Mouse (Mus musculus) CH12.LX (cell line): ENCODE measurements around the gene Smim23. TPM values are rescaled to one million over a fixed set of nuclear protein-coding genes. Genes with fewer than 3 reads are reported as not detected.

Source experiments
- DNase-seq: peaks from one replicate; pipeline ENCODE4 v3.0.0-alpha.2; 2013; ENCODE audit errors: extremely low read depth
- H3K27ac ChIP-seq: 2 replicates; pipeline ENCODE4 v1.5.1; 2012; ENCODE audit warnings: low read depth, mild to moderate bottlenecking, control low read depth, moderate library complexity; ENCODE audit not compliant: insufficient read depth
- H3K27me3 ChIP-seq: replicated peaks from 2 replicates; pipeline ENCODE3; 2012; ENCODE audit warnings: inconsistent platforms
- H3K36me3 ChIP-seq, 2 experiments: replicated peaks in 1 of 2; 2 replicates each; pipeline versions ENCODE3 to v1.6.1; 2012; ENCODE audit warnings: inconsistent platforms in 1 of 2, low read length in 1 of 2, mild to moderate bottlenecking in 1 of 2, mixed read lengths in 1 of 2, moderate library complexity in 1 of 2; ENCODE audit not compliant: control insufficient read depth in 1 of 2, insufficient read depth in 1 of 2
- H3K4me1 ChIP-seq, 2 experiments: 2 replicates each; pipeline ENCODE4 v1.6.1; 2012; ENCODE audit warnings: inconsistent platforms in 1 of 2, moderate library complexity in 1 of 2; ENCODE audit not compliant: insufficient read depth in 2 of 2, control insufficient read depth in 1 of 2
- H3K4me2 ChIP-seq: 2 replicates; pipeline ENCODE4 v1.6.1; 2012; ENCODE audit warnings: low read depth, mild to moderate bottlenecking, control low read depth; ENCODE audit not compliant: poor library complexity, insufficient read depth, severe bottlenecking
- H3K4me3 ChIP-seq, 3 experiments: fragments of 150-350 bp in 1 of 3; sonication (generic) in 1 of 3; replicated peaks in 1 of 3; 2 replicates each; pipeline versions ENCODE3 to v1.5.1; 2011 to 2012; ENCODE audit warnings: low read depth in 2 of 3, low read length in 2 of 3, mild to moderate bottlenecking in 2 of 3, moderate library complexity in 2 of 3, control low read depth in 1 of 3, improper control_type of control experiment in 1 of 3, inconsistent platforms in 1 of 3, mixed read lengths in 1 of 3; ENCODE audit not compliant: poor library complexity in 1 of 3
- H3K79me2 ChIP-seq: replicated peaks from 2 replicates; pipeline ENCODE4 v1.6.1; 2012; ENCODE audit warnings: mild to moderate bottlenecking, moderate library complexity; ENCODE audit not compliant: control insufficient read depth, poor library complexity, insufficient read depth, severe bottlenecking; ENCODE audit errors: extremely low read depth
- H3K9ac ChIP-seq: 2 replicates; pipeline ENCODE4 v1.6.1; 2012; ENCODE audit warnings: low read depth, mild to moderate bottlenecking, control low read depth, moderate library complexity; ENCODE audit not compliant: insufficient read depth
- H3K9me3 ChIP-seq: replicated peaks from 2 replicates; pipeline ENCODE3; 2012; ENCODE audit warnings: low read length, inconsistent platforms, mixed read lengths
- CHD2 ChIP-seq: IDR thresholded peaks from 2 replicates; pipeline ENCODE4 v1.6.1; 2011; ENCODE audit warnings: low read length, improper control_type of control experiment
- CTCF ChIP-seq, 2 experiments: IDR thresholded peaks in 1 of 2; conservative IDR thresholded peaks in 1 of 2; 2 replicates each; pipeline ENCODE4 v1.5.1; 2011 to 2012; ENCODE audit warnings: low read depth in 2 of 2, low read length in 2 of 2, improper control_type of control experiment in 1 of 2, inconsistent platforms in 1 of 2, mild to moderate bottlenecking in 1 of 2, moderate library complexity in 1 of 2
- E2F4 ChIP-seq: IDR thresholded peaks from 2 replicates; pipeline ENCODE4 v1.6.1; 2011; ENCODE audit warnings: low read depth, low read length, improper control_type of control experiment; ENCODE audit not compliant: insufficient replicate concordance
- EP300 ChIP-seq: IDR thresholded peaks from 2 replicates; pipeline ENCODE4 v1.6.1; 2011; ENCODE audit warnings: low read length, improper control_type of control experiment
- ETS1 ChIP-seq: conservative IDR thresholded peaks from 2 replicates; pipeline ENCODE4 v1.6.1; 2012; ENCODE audit warnings: low read depth, mild to moderate bottlenecking, inconsistent platforms, low read length, improper control_type of control experiment, moderate library complexity
- GABPA ChIP-seq: IDR thresholded peaks from 2 replicates; pipeline ENCODE4 v1.6.1; 2012; ENCODE audit warnings: low read depth, low read length, improper control_type of control experiment, inconsistent platforms; ENCODE audit not compliant: insufficient replicate concordance
- JUN ChIP-seq: IDR thresholded peaks from 2 replicates; pipeline ENCODE4 v1.6.1; 2011; ENCODE audit warnings: low read depth, mild to moderate bottlenecking, low read length, improper control_type of control experiment, moderate library complexity; ENCODE audit not compliant: insufficient read depth
- JUND ChIP-seq: conservative IDR thresholded peaks from 2 replicates; pipeline ENCODE4 v1.6.1; 2011; ENCODE audit warnings: low read depth, low read length, improper control_type of control experiment
- MAFK ChIP-seq: IDR thresholded peaks from 2 replicates; pipeline ENCODE4 v1.6.1; 2011; ENCODE audit warnings: low read length, improper control_type of control experiment; ENCODE audit not compliant: insufficient replicate concordance
- MAZ ChIP-seq: IDR thresholded peaks from 2 replicates; pipeline ENCODE4 v1.6.1; 2012; ENCODE audit warnings: low read depth, mild to moderate bottlenecking, inconsistent platforms, low read length, improper control_type of control experiment, moderate library complexity
- MEF2A ChIP-seq: IDR thresholded peaks from 2 replicates; pipeline ENCODE4 v1.6.1; 2014; ENCODE audit warnings: low read depth, mild to moderate bottlenecking, inconsistent platforms, low read length, improper control_type of control experiment, borderline replicate concordance
- MXI1 ChIP-seq: IDR thresholded peaks from 2 replicates; pipeline ENCODE4 v1.6.1; 2011; ENCODE audit warnings: mild to moderate bottlenecking, low read depth, low read length, improper control_type of control experiment
- NELFE ChIP-seq: IDR thresholded peaks from 2 replicates; pipeline ENCODE4 v1.6.1; 2011; ENCODE audit warnings: low read depth, low read length, improper control_type of control experiment
- PAX5 ChIP-seq: IDR thresholded peaks from 2 replicates; pipeline ENCODE4 v1.6.1; 2012; ENCODE audit warnings: low read length, inconsistent platforms, mixed read lengths
- POLR2A ChIP-seq: IDR thresholded peaks from 2 replicates; pipeline ENCODE4 v1.6.1; 2011; ENCODE audit warnings: low read depth, mild to moderate bottlenecking, improper control_type of control experiment, low read length
- SIN3A ChIP-seq: IDR thresholded peaks from 2 replicates; pipeline ENCODE4 v1.6.1; 2012; ENCODE audit warnings: low read length, improper control_type of control experiment, inconsistent platforms
- SMC3 ChIP-seq: IDR thresholded peaks from 2 replicates; pipeline ENCODE4 v1.6.1; 2011; ENCODE audit warnings: low read depth, low read length, improper control_type of control experiment
- TBP ChIP-seq: conservative IDR thresholded peaks from 2 replicates; pipeline ENCODE4 v1.6.1; 2011; ENCODE audit warnings: low read depth, low read length, improper control_type of control experiment
- TCF12 ChIP-seq: IDR thresholded peaks from 2 replicates; pipeline ENCODE4 v1.6.1; 2014; ENCODE audit warnings: low read depth, mild to moderate bottlenecking, inconsistent platforms, low read length, improper control_type of control experiment
- UBTF ChIP-seq: IDR thresholded peaks from 2 replicates; pipeline ENCODE4 v1.6.1; 2012; ENCODE audit warnings: low read depth, mild to moderate bottlenecking, inconsistent platforms, low read length, improper control_type of control experiment, moderate library complexity
- USF1 ChIP-seq: IDR thresholded peaks from 2 replicates; pipeline ENCODE4 v1.6.1; 2014; ENCODE audit warnings: low read depth, mild to moderate bottlenecking, inconsistent platforms, low read length, improper control_type of control experiment
- USF2 ChIP-seq: conservative IDR thresholded peaks from 2 replicates; pipeline ENCODE4 v1.6.1; 2011; ENCODE audit warnings: low read depth, low read length, improper control_type of control experiment
- ZC3H11A ChIP-seq: IDR thresholded peaks from 2 replicates; pipeline ENCODE4 v1.6.1; 2012; ENCODE audit warnings: low read depth, mild to moderate bottlenecking, inconsistent platforms, low read length, improper control_type of control experiment
- ZKSCAN1 ChIP-seq: IDR thresholded peaks from 2 replicates; pipeline ENCODE4 v1.6.1; 2012; ENCODE audit warnings: low read depth, inconsistent platforms, low read length, improper control_type of control experiment, borderline replicate concordance
- ZMIZ1 ChIP-seq: IDR thresholded peaks from 2 replicates; pipeline ENCODE4 v1.6.1; 2012; ENCODE audit warnings: low read depth, mild to moderate bottlenecking, inconsistent platforms, low read length, improper control_type of control experiment
- ZNF384 ChIP-seq: IDR thresholded peaks from 2 replicates; pipeline ENCODE4 v1.6.1; 2012; ENCODE audit warnings: low read depth, low read length, improper control_type of control experiment, inconsistent platforms
- dilution Hi-C: fragments of 300-500 bp; cut with MboI; formaldehyde crosslinking; loops from 2 replicates; pipeline ENCODE4 v1.14.3; 2020; ENCODE audit warnings: low sequenced_read_pairs; ENCODE audit not compliant: extremely low pct_unique_long_range_greater_than_20kb, extremely low pct_ligation_motif_present
- in situ Hi-C: fragments of 300-500 bp; cut with MboI; formaldehyde crosslinking; loops from 3 replicates; pipeline ENCODE4 v1.14.3; 2019; ENCODE audit warnings: low sequenced_read_pairs, low pct_ligation_motif_present, low pct_unique_long_range_greater_than_20kb, mixed read lengths
- polyA plus RNA-seq: library from polyadenylated mRNA; unstranded; fragments of >175 nt; gene quantifications from 2 replicates; pipeline ENCODE4 v1.2.1, GENCODE M21; 2012; ENCODE audit warnings: low read depth; ENCODE audit not compliant: insufficient read length
- total RNA-seq, 2 experiments: library from RNA; depleted of rRNA; stranded (reverse); fragments of 300-350 nt in 1 of 2; fragments of >200 nt in 1 of 2; gene quantifications; 2 replicates each; pipeline ENCODE4 v1.2.3; 2012 to 2014

The Smim23 gene
- total and polyA plus RNA-seq, 3 experiments = not detected

DNA sequence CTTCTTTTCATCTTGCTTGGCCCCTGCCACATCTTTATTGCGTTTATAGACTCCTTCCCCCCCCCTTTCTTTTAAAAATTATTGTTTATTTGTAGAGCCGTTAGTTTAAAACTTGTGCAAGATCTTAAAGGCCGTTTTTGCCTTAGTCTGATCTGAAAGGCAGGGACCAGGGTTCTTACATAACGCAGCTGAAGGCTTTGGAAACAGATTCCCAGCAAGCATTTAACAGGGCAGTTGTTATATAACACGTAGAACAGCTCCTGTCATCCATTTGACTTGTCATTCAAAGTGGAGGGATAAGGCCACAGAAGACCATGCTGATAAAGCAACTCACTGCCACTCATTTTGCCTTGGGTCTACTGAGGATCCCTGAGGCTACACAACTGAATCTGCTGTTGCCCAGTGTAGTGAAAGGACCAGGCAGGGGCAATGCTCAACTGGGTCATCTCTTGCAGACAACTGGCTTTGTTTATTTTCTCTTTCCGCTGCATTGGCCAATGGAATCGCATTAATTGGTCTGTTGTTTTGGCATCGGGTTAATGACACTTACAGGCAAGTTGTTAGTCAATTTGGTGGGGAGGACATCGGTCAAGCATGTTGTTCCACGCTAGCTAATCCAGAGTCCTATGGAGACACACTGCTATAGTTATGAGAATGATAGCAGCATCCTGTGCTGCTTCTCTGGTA, 29.5 kb downstream of the Smim23 start:
- H3K79me2 ChIP-seq = no peaks in the 10 kb centered on the region
- TF ChIP-seq PAX5 (no peak), E2F4 (no peak), CHD2 (no peak), NELFE (no peak), ZKSCAN1 (no peak), MEF2A (no peak), MAFK (no peak), ZC3H11A (no peak), TBP (no peak), SMC3 (no peak), USF2 (no peak), UBTF (no peak), CTCF (conservative IDR thresholded peaks at IDR 0.05 in 1 of 2, IDR thresholded peaks at IDR 0.05 in 1 of 2; ENCODE audit: low read depth in 2 of 2, low read length in 2 of 2) (no peak), ZNF384 (no peak), JUND (no peak), USF1 (no peak), SIN3A (no peak)
- H3K4me3 ChIP-seq = no peak overlapping the region
- peaks cover 0 to 7% of the 10 kb centered on the region in 2 experiments; a peak in 2 of 4 replicates for H3K4me1 ChIP-seq
- no peaks in the 10 kb centered on the region for H3K27me3 ChIP-seq
- DNase-seq = no peak
- dilution Hi-C loops = no loop called here
- no peaks in the 10 kb centered on the region for H3K9me3 ChIP-seq
- no peak overlapping the region for H3K9ac ChIP-seq
- no peak overlapping the region for H3K4me2 ChIP-seq
- in situ Hi-C loops = no loop called here
- no peaks in the 10 kb centered on the region for H3K36me3 ChIP-seq
- no peak overlapping the region for H3K27ac ChIP-seq

DNA sequence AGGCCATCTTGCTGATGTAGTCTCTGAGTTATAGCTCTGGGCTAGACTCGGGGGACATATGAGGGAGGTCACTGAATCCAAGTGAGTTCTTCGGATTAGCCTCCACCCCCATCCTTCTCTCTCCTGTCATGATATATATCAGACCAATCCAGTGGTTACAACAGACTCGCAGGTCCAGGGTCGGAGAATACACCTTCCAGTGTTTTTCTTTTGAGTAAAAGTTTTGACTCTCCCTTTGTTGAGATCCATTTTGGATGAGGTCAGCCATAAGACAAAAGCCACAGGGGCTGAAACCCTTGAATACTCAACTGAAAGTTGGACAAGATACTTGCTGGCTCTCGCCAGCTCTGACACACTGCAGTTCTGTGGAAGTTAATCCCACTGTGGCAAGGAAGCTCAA, 38.2 kb downstream of the Smim23 start:
- H3K4me2 ChIP-seq = no peak overlapping the region
- no peak overlapping the region for H3K27ac ChIP-seq
- dilution Hi-C loops = no loop called here
- DNase-seq = no peak
- no peaks in the 10 kb centered on the region for H3K9me3 ChIP-seq
- TF ChIP-seq JUN (no peak), ZKSCAN1 (no peak), ETS1 (no peak), EP300 (no peak), TBP (no peak), USF2 (no peak), MAFK (no peak), GABPA (no peak), POLR2A (no peak), ZC3H11A (no peak), MXI1 (no peak), UBTF (no peak), ZMIZ1 (no peak), PAX5 (no peak), CTCF (conservative IDR thresholded peaks at IDR 0.05 in 1 of 2, IDR thresholded peaks at IDR 0.05 in 1 of 2; ENCODE audit: low read depth in 2 of 2, low read length in 2 of 2) (no peak), TCF12 (no peak), MEF2A (no peak), MAZ (no peak)
- TF ChIP-seq, all 38 proteins: peak for 0
- Histone ChIP-seq H3K36me3 (no peaks in the 10 kb centered on the region), H3K4me1 (peaks cover 0 to 5% of the 10 kb centered on the region in 2 experiments; a peak in 2 of 4 replicates), H3K27me3 (no peaks in the 10 kb centered on the region), H3K4me3 (no peak overlapping the region), H3K79me2 (no peaks in the 10 kb centered on the region), H3K9ac (no peak overlapping the region)
- in situ Hi-C loops = no loop called here
